ENCODE assay signal across 31 mouse cellular contexts in the genomic region with DNA sequence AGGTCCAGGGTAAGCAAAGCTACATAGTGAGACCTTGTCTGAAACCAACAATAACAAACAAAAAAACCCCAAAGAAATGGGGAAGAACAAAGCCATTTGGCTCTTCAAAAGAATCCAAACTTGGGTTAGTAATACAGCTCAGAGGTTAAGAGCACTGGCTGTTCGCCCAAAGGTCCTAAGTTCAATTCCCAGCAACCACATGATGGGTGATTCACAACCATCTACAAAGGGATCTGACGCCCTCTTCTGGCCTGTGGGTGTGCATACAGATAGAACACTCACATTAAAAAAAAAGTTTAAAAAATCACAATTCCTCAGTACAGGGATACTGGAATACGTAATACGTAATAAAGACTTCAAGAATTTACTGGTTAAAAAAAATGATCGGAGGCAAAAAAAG. TPM values are rescaled to one million over a fixed set of nuclear protein-coding genes. Genes with fewer than 3 reads are reported as not detected.
DNase-seq lines count a peak whose midpoint lies in the region; ATAC-seq and TF ChIP-seq lines count a peak whose summit lies in the region.
"Had no signal": no experiment of that assay in that cellular context is flagged by ENCODE, and none has a peak within 500 bp of the region (broad histone marks: within the 10 kb centered on the region; RNA-seq: fewer than 3 reads in every experiment).

No protein-coding gene starts in this region.

- no peaks in the 10 kb centered on the region for H3K36me3 ChIP-seq in kidney, adult 2 months (ENCODE audit: control insufficient read depth, insufficient read depth, low read length)
- H3K36me3 ChIP-seq in thymus, adult 2 months (ENCODE audit: control insufficient read depth, insufficient read depth, low read length), result no peaks in the 10 kb centered on the region
- H3K36me3 ChIP-seq: hindbrain, embryonic 13.5 days; kidney, embryonic 15.5 days had no signal

- DNase-seq in kidney, adult 2 months, result peak; percentile 45
- no peak for DNase-seq in kidney, adult 11 months
- DNase-seq in thymus, postnatal 4 days, result peak; percentile 24
- DNase-seq in thymus, adult 2 months, result no peak
- peak; percentile 6 for DNase-seq in NIH3T3 (ENCODE audit: low read depth)
- no peak for DNase-seq in spleen, postnatal 4 days (ENCODE audit: low spot score in 2 of 2)
- DNase-seq in gastrocnemius, postnatal 14 days, result no peak
- DNase-seq: adrenal gland, postnatal 14 days; cerebellum, adult 11 months; cerebellum, adult 9-10 months; cerebellum, postnatal 36 days; gastrocnemius, postnatal 36 days; heart, adult 18-20 months; heart, postnatal 4 days; layer of hippocampus, postnatal 36 days; left cerebral cortex, postnatal 4 days; lung, adult 2 months; lung, postnatal 10 days; midbrain, embryonic 14.5 days; right cerebral cortex, postnatal 25 days; thymus, adult 18-20 months had no signal

- 72% methylated on average over 5 of the region's 5 CpGs for WGBS in kidney, adult 2 months
- WGBS in thymus, adult 2 months, result 91% methylated on average over 5 of the region's 5 CpGs

- TF ChIP-seq POLR2A in kidney, adult 2 months (IDR thresholded peaks at IDR 0.05; ENCODE audit: low read depth, low read length), result no peak
- TF ChIP-seq POLR2A in thymus, adult 2 months (IDR thresholded peaks at IDR 0.05; ENCODE audit: control insufficient read depth, extremely low read depth, insufficient read depth, low read length, poor library complexity), result no peak

- ATAC-seq in frontal cortex, adult (ENCODE audit: low TSS enrichment), result no peak
- ATAC-seq: forebrain, embryonic 14.5 days; inflammation-experienced regulatory T-cells, adult 6 months had no signal

- no peaks in the 10 kb centered on the region for H3K27me3 ChIP-seq in kidney, adult 2 months (replicated peaks; ENCODE audit: control insufficient read depth, insufficient read depth, low read length)
- no peaks in the 10 kb centered on the region for H3K27me3 ChIP-seq in thymus, adult 2 months (ENCODE audit: control insufficient read depth, insufficient read depth, low read length)
- H3K27me3 ChIP-seq: hindbrain, embryonic 13.5 days; kidney, embryonic 15.5 days had no signal

- no peak for TF ChIP-seq CTCF in kidney, adult 2 months (conservative IDR thresholded peaks at IDR 0.05; ENCODE audit: insufficient read depth, insufficient read length, low read depth, low read length)
- no peak for TF ChIP-seq CTCF in thymus, adult 2 months (IDR thresholded peaks at IDR 0.05; ENCODE audit: borderline replicate concordance, control insufficient read depth, extremely low read depth, insufficient read depth, low read length, poor library complexity)

- no peak overlapping the region for H3K4me3 ChIP-seq in kidney, adult 2 months (ENCODE audit: insufficient read depth, low read depth, low read length)
- H3K4me3 ChIP-seq in thymus, adult 2 months (ENCODE audit: control insufficient read depth, insufficient read depth, low read length), result no peak overlapping the region
- H3K4me3 ChIP-seq: hindbrain, embryonic 13.5 days; kidney, embryonic 15.5 days had no signal

- no peak overlapping the region for H3K27ac ChIP-seq in kidney, adult 2 months (ENCODE audit: insufficient read depth, low read depth, low read length)
- H3K27ac ChIP-seq in thymus, adult 2 months (ENCODE audit: control insufficient read depth, insufficient read depth, low read length), result no peak overlapping the region
- H3K27ac ChIP-seq: hindbrain, embryonic 13.5 days; kidney, embryonic 15.5 days; liver, embryonic 14.5 days; macrophage; stomach, postnatal 0 days had no signal

- H3K4me1 ChIP-seq in kidney, adult 2 months (ENCODE audit: control insufficient read depth, insufficient read depth, low read length), result no peaks in the 10 kb centered on the region
- H3K4me1 ChIP-seq in thymus, adult 2 months (replicated peaks; ENCODE audit: control insufficient read depth, insufficient read depth, low read length), result no peaks in the 10 kb centered on the region
- H3K4me1 ChIP-seq: hindbrain, embryonic 13.5 days; kidney, embryonic 15.5 days had no signal

- intact Hi-C loops in gastrocnemius, postnatal 14 days (cut with DNase I; ENCODE audit: low total_unique reads), result no loop called here

RNA-seq across cellular contexts. Expression of a gene that starts 13.3 kb away (rescaled TPM):
- polyA plus RNA-seq in kidney, adult 2 months (2012; rRNA removed), result 1.0 and 1.1 TPM in 2 replicates
- not detected in 2 replicates for polyA plus RNA-seq in thymus, adult 2 months (2012; rRNA removed)
- under 1 TPM; 0.23 to 0.24 TPM for total RNA-seq in gastrocnemius, postnatal 14 days (2021)
- total RNA-seq: monocyte, adult 5-6 weeks; neutrophil, adult 5-6 weeks had no signal
- polyA plus RNA-seq: inflammation-experienced regulatory T-cells, adult 6 months; macrophage had no signal

Comparison
In these comparisons a context has a peak if more than half of its experiments do, and no peak if none do; other contexts are left out.
1. DNase-seq: peak in kidney, adult 2 months (single experiment), thymus, postnatal 4 days (single experiment) and NIH3T3 (single experiment); none in kidney, adult 11 months (single experiment), thymus, adult 2 months (single experiment), spleen, postnatal 4 days (0 of 2) and gastrocnemius, postnatal 14 days (single experiment).